Mouse (Mus musculus): ENCODE data around the gene Pon3.
"Not testable (repeated sequence)": the region's sequence is repeated elsewhere in the genome, so short reads cannot be mapped to it uniquely, and the experiment has no call there.

Gene Pon3

GRCm38 (mm10) chr6:5254869-5255268 lies 1.2 kb downstream of the Pon3 start:
- no peak for DNase-seq (ENCODE audit: low read depth, low spot score)

DNA sequence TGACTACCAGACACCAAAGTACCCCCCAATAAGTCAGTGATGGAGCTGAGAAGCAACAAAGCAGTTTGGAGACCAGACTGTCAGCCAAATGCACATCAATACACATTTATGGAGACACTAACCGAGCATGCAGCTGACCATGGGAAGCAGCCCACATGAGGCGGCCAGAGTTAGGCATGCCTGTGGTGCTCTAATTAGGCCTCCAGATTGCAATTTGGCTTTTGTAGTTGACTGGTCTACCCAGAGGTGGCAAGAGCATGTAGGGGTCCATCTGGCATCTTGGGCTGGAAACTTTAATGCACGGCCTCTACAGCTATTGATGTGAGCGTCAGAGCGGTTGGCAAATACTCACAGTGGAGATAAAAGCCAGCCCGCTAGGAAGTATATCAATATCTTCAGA lies 10.2 kb downstream of the Pon3 start:
- no peak for DNase-seq (ENCODE audit: low read depth, low spot score)

DNA sequence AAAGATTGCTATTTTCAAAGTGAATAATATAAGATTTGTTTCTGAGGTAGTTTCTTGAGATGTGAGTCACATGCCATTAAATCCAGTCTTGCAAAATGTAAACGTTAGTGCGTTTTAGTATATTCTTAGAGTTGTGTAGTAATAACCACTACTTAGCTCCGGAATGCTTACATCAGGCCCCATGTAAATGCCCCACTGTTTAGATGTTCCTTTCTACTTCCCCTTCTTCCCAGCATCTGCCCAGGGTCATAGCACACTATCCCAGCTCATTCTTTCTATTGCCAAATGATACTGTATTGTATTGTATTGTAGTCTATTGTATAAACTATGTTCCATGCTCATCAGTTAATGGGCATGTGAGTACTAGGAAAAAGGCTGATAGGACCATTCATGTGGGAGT lies 17.3 kb downstream of the Pon3 start:
- no peak for DNase-seq (ENCODE audit: low read depth, low spot score)

DNA sequence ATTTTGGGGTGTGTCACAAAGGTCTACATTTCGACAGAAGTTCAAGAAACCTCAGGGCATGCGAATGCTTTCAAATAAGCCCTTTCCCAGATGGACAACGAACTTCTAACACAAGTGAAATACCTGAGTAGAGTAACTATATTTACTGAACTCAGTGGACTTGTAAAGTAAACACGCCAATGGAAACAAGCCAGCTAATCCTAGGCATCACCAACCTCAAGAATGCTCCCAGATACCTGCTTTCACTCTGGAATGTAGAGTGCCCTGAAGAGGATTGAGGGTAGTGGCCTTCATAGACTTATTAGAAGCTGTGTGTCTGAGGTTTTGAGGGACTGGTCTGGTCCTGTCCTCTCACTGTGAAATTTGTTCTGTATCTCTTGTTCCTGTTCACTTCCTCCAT lies 18.6 kb downstream of the Pon3 start:
- no peak for DNase-seq (ENCODE audit: low read depth, low spot score)

DNA sequence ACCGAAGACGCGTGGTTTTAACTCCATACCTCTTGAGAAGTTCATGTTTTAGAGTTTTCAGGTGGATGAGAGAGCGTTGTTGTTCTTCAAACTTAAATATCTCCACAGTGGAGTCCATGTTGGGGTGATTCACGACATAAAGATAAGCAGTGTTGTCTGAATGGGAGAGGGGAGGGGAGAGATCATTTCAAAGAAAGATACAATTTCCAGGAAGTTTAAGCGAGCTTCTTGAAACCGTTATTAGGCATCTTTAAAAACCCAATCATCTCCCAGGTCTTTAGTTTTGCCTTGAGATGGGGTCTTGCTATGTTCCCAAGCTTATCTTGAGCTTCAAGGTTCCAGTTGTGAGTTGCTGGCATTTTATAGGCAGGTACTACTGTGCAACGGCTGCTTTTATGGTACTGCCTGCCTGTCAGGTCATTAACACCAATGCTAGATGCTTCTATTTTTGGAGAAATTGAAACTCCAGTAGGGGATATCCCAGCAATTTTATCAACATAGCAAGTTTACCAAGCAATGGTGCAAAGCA lies 19.2 kb downstream of the Pon3 start:
- no peak for DNase-seq (ENCODE audit: low read depth, low spot score)

DNA sequence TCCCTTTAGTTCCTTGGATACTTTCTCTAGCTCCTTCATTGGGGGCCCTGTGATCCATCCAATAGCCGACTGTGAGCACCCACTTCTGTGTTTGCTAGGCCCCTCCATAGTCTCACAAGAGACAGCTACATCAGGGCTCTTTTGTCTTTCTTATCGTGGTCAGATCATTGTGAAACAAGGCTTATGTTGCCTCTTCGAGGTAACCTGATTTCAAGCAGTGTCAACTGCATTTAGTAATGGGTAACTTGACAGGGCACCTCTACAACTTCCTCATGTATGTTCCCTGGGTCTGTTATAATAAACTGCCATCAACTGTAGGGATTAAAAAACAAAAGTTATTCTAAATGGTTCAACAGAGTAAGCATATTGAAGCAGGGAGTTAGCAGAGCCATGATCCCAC lies 21.5 kb downstream of the Pon3 start:
- no peak for DNase-seq (ENCODE audit: low read depth, low spot score)

DNA sequence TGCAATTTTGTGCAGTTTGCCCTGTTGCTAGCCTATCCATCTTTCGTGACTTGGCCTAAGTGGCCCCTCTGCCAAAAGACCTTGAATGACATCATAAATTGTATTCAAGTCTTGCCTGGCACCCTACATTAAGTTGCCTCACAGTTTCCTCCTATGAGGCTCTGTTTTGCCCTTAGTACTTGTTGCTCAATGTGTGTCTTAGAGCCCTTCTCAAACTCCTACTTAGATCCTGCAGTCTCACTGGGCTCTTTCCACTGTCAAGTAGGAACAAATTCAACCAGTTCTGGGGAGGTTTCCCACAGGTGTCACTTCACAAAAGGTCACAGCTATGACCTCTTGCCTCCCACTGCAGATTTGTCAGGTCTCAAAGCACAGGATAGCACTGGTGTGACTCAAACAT lies 22.3 kb downstream of the Pon3 start:
- no peak for DNase-seq (ENCODE audit: low read depth, low spot score)

DNA sequence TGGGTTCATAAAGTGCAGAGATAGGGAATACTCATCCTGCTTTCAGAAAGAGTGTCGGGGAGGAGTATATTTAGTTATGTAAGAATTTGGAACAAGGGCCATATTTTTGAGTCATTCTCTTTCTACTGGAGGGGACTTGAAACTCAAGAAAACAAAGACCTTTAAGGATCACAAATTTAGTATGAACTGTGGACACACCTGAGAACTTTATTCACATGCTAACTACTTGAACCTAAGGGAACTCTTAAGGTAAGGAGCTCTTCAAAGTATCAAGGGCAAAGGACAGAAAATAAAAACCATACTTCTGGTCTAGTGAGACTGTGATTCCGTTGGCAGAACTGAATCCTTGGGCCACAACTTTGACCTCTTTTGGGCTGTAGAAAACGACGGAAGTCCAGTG lies 24.1 kb downstream of the Pon3 start:
- DNase-seq (ENCODE audit: low read depth, low spot score), result no peak

DNA sequence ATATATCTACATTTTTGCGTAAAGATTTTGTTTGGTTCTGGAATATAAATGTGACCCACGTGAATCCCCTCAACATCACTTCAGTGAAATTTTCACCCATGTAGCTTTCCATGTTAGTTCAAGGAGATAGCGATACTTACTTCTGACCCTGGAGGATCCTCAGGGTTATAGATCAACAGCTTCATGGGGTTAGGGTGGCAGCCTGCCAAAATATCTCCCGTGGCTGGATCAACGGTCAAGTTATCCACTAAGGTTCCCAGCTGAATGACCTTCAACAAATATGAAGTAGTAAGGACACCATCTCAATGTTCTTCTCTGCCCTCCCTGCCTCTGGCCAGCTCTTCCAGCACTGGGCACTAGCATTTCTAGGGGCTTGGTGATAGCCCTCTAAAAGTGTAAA lies 25.8 kb downstream of the Pon3 start:
- DNase-seq (ENCODE audit: low read depth, low spot score), result no peak

DNA sequence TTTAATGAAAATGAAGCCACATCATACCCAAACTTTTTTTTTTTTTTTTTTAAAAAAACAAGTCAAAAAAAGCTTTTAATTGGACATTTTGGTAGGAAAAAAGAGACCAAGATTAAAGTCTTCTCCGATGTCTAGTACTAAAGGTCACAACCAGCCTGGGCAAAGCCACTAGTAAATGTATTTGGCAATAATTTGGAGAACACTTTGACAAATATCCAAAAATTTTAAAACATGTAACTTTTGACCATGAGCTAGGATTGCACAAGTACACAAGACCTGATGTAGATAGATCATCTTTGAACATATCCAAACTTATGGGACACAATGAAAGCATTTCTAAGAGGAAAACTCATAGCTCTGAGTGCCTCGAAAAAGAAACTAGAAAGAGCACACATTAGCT lies 32.5 kb downstream of the Pon3 start:
- DNase-seq (ENCODE audit: low read depth, low spot score), result not testable (repeated sequence)

- no peak for DNase-seq (ENCODE audit: low read depth, low spot score)
Observed at GRCm38 (mm10) chr6:5222080-5222479, 34.0 kb downstream of the Pon3 start.

DNA sequence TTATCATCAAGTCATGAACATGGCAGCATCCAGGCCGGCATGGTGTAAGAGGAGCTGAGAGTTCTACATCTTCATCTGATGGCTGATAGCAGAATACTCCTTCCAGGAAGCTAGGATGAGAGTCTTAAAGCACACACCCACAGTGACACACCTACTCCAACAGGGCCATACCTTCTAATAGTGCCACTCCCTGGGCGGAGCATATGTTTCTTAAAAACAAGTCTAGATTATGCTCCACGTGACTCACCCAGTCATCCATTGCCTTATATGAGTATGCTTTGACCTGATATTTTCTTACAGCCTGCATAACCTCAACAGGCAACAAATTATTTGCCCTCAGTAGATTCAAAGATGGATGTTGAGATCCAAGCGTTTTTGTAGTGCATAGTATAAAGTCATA lies 37.9 kb downstream of the Pon3 start:
- no peak for DNase-seq (ENCODE audit: low read depth, low spot score)

- DNase-seq (ENCODE audit: low read depth, low spot score), result no peak
Observed at GRCm38 (mm10) chr6:5207817-5208216, 48.3 kb downstream of the Pon3 start.

DNA sequence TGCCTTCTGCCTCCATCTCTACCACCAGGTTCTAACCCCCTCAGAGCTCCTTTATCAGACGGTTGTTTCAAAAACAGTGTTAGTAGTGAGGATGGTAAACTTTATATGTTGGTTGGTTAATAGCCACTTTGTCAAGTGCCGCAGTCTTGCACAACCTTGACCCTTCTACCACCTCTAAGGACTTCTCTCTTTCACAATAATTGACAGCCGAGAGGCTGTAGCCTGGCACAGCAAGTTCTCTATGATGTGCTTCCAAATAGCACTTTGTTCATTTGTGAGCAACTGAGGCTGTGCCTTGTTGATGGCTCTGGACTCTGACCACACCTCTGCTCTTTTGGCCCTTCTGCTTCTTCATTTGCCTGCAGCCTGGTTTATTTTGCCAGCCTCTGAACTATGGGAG lies 56.2 kb downstream of the Pon3 start:
- DNase-seq (ENCODE audit: low read depth, low spot score), result no peak

- no peak for DNase-seq (ENCODE audit: low read depth, low spot score)
Observed at GRCm38 (mm10) chr6:5199376-5199905, 56.6 kb downstream of the Pon3 start.

DNA sequence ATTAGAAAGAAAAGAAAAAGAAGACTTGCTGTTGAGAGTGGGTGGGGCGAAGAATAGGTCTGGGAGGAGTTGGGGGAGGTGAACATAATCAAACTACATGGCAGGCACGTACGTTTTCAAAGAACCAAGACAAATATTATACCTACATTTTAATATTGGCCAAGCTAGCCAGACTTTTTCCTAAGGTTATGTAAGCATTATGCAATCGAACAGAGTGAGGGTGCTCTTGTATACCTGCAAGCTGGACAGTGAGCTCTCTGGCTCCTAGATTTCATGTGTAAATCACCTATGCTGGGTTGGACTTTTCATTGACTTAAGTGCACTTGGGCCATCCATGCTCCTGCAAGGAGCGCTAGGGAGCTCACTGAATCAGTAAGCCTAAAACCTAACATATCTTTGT lies 57.5 kb downstream of the Pon3 start:
- DNase-seq (ENCODE audit: low read depth, low spot score), result no peak

DNA sequence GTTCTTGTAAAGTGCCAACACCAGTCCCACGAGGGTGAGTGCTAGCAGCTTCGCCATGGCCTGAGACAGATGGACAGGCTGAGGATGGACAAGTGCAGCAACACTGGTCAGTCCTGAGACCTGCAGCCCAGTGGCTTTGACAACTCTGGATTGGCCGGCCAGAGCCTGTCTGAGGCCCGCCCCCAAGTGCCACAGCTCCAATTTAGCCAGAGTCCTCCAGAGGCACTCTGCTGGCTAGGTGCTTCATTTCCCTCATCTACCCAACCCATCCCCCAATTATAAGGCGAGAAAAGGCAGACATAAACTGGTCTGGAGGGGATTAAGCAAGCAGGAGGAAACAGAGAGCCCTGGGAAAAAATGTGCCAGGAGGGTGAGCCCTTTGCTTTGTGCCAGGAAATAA lies 62.4 kb downstream of the Pon3 start, which contains the start of gene Pon1:
TSS of gene Pon1 (minus strand) at position 254 of the 400 bp plus-strand sequence.
- DNase-seq (ENCODE audit: low read depth, low spot score), result no peak

- no peak for DNase-seq (ENCODE audit: low read depth, low spot score)
Observed at GRCm38 (mm10) chr6:5190761-5191160, 65.3 kb downstream of the Pon3 start.

DNA sequence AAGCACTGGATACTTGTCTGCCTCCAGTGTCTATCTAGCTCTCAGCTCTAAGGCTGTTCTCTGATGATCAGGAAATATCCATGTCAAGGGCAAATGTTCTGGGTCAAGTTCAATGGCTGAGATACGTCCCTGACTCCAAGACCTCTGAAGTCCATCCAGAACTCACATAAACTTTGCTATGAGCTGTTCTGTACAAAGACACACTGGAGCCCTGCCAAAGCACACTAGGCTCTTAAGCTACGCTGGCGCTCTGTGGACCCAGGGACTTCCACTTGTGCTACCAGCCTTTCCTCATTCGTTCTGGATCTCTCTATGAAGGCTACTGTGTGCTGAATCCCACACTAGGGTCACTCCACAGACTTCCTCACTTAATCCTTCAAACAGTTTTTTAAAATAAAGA lies 66.6 kb downstream of the Pon3 start:
- DNase-seq (ENCODE audit: low read depth, low spot score), result no peak

DNA sequence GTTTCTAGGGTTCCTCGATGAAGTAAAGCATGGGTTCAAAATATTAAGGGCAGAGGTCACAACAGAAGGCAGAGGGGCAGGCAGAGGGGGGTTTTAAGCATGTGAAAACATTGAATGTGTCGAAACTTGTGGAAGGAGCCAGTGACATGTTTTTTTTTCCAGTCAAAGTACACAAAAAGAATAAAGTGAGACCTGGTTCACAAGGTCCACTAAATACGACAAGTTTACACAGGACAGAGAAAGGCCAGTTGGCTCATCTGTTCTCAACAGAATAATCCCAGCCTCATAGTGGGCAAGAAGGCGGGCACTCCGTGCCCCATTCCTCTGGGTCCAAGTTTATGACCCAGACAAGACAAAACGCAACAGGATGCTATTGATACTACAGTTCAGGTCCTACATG lies 67.1 kb downstream of the Pon3 start:
- DNase-seq (ENCODE audit: low read depth, low spot score), result no peak

DNA sequence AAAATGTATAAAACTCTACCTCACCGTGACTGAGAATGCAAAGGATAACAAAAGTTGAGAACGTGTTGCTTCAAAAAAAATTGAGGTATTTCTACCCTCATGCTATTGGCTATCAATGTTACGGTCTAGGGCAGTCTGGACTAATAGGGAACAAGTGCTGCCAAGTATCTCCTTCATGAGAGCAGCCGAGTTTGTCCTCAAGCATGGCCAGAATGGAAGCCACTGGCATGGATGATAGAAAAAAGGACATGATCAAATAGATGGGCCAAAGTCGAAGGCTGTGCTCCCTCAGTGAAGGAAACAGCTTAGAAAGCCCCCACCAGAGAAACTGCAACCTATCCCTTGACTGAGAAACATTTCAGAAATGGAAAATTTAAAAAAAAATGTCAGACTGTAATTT lies 68.0 kb downstream of the Pon3 start:
- DNase-seq (ENCODE audit: low read depth, low spot score), result no peak

DNA sequence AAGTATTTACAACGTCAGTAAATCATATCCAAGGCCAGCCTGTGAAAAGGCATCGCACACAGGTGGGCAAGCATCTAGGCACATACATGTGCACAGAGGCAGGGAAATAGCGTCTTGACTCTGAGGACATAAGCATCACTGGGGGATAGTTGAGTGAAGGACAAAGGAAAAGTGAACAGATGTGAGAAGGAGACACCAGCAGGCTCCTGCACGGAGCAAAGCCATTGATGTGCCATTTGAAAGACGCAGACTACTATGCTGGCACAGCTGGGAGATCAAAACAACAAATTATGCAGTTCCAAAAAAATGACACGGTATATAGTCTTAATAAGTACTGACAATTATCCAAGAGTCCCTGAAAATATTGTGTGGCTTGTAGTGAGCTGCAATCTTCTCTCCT lies 68.5 kb downstream of the Pon3 start:
- DNase-seq (ENCODE audit: low read depth, low spot score), result no peak

DNA sequence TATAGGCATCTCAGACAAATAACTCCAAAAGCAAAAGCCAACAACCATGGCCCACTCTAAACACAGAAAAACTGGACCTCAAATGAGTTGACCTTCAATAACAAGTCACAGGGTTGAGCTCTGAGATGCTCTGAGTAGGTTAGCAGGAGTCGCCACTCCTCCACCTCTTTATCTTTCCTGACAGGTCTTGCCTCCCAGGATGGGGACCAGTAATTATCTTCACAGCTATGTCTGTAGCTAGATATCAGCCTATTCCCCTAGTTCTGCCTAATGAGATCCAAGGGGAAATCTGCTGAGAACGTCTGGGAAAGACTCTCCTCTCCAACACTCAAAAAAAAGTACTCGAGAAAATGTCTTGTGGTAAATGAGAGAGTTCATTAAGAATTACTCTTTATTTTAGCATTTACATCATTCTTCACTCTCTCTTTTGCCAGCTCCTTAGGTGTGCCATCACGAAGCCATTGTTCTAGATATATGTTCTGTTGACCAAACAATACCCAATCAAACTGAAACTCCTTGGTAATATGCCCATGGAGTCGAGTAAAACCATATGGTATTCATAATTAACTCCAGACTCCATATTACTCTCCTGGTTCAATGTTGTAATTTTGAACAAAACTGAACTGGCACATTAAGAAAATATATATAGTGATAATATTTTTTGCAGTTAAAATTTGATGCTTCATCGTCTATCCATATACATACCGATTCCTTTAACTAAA lies 69.7 kb downstream of the Pon3 start:
- no peak for DNase-seq (ENCODE audit: low read depth, low spot score)

- no peak for DNase-seq (ENCODE audit: low read depth, low spot score)
Observed at GRCm38 (mm10) chr6:5180645-5181044, 75.4 kb downstream of the Pon3 start.
